14 mouse cellular contexts compared by ENCODE assay signal in the genomic region with DNA sequence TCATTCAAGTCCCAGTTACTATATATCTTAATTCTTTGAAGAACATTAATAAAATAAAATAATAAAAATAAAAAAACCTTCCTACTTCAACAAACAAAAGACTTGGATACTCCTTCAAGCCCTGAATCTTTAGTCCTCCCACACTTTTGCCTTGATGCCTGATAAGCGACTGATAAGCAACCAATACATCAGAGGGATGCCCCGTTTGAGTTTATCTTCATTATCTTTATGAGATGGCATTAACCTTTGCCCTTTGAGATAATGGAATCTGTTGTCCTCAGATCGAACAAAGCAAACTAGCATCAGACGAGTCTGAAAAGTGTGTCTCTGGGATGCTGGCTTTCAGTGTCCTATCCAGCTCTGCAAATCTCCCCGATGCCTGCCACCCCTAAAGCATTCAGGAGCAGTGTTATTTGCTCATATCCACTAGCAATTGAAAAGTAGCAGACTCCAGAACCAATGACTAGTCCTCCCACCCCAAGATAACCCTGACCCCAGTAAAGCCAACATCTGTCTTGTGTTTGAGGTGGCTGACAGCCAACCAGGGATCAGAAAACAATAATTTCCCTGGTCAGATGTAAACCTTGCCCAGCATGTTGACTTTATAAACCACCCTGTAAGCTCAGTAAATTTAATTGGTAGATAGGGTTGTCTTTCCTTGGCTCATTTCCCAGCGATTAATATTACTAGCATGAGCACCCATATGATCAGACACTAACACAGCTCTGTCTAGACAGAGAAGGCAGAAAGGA.
DNase-seq lines count a peak whose midpoint lies in the region; ATAC-seq and TF ChIP-seq lines count a peak whose summit lies in the region.
"Had no signal": no experiment of that assay in that cellular context is flagged by ENCODE, and none has a peak within 500 bp of the region (broad histone marks: within the 10 kb centered on the region; RNA-seq: fewer than 3 reads in every experiment).

No protein-coding gene starts in this region.

- H3K4me1 ChIP-seq in kidney, postnatal 0 days (replicated peaks; ENCODE audit: insufficient read depth, low read length): no peaks in the 10 kb centered on the region
- H3K4me1 ChIP-seq in liver, embryonic 15.5 days (replicated peaks): no peaks in the 10 kb centered on the region
- H3K4me1 ChIP-seq in heart, embryonic 11.5 days (ENCODE audit: control insufficient read depth, insufficient read depth, low read length): peaks cover 2% of the 10 kb centered on the region; the same call in 1 of the 2 replicates
- H3K4me1 ChIP-seq: megakaryocyte, embryonic 14.5 days; neural tube, embryonic 15.5 days had no signal

- H3K9me3 ChIP-seq in kidney, postnatal 0 days (replicated peaks; ENCODE audit: low read length): no peaks in the 10 kb centered on the region
- H3K9me3 ChIP-seq in liver, embryonic 15.5 days (replicated peaks): no peaks in the 10 kb centered on the region
- no peaks in the 10 kb centered on the region for H3K9me3 ChIP-seq in heart, embryonic 11.5 days (replicated peaks; ENCODE audit: control insufficient read depth, low read length)
- H3K9me3 ChIP-seq: neural tube, embryonic 15.5 days had no signal

- no peak overlapping the region for H3K4me2 ChIP-seq in kidney, postnatal 0 days (ENCODE audit: low read length)
- H3K4me2 ChIP-seq in liver, embryonic 15.5 days: no peak overlapping the region
- no peak overlapping the region for H3K4me2 ChIP-seq in heart, embryonic 11.5 days
- H3K4me2 ChIP-seq: neural tube, embryonic 15.5 days had no signal

- no peaks in the 10 kb centered on the region for H3K36me3 ChIP-seq in kidney, postnatal 0 days (ENCODE audit: insufficient read depth, low read length)
- H3K36me3 ChIP-seq in liver, embryonic 15.5 days (replicated peaks): no peaks in the 10 kb centered on the region
- H3K36me3 ChIP-seq in heart, embryonic 11.5 days (ENCODE audit: control insufficient read depth, insufficient read depth, low read length): no peaks in the 10 kb centered on the region
- H3K36me3 ChIP-seq: neural tube, embryonic 15.5 days had no signal

- no peaks in the 10 kb centered on the region for H3K27me3 ChIP-seq in kidney, postnatal 0 days (ENCODE audit: insufficient read depth, low read length)
- H3K27me3 ChIP-seq in liver, embryonic 15.5 days: no peaks in the 10 kb centered on the region
- no peaks in the 10 kb centered on the region for H3K27me3 ChIP-seq in heart, embryonic 11.5 days (ENCODE audit: control insufficient read depth, insufficient read depth, low read length)
- H3K27me3 ChIP-seq: megakaryocyte, embryonic 14.5 days; neural tube, embryonic 15.5 days had no signal

- no peak overlapping the region for H3K4me3 ChIP-seq in kidney, postnatal 0 days (replicated peaks; ENCODE audit: low read depth, low read length)
- H3K4me3 ChIP-seq in liver, embryonic 15.5 days (replicated peaks): no peak overlapping the region
- H3K4me3 ChIP-seq in heart, embryonic 11.5 days (ENCODE audit: low read depth, low read length): no peak overlapping the region
- H3K4me3 ChIP-seq: megakaryocyte, embryonic 14.5 days; neural tube, embryonic 15.5 days had no signal

- TF ChIP-seq CTCF in kidney, postnatal 0 days (IDR thresholded peaks at IDR 0.05; ENCODE audit: low read depth): no peak

- H3K9ac ChIP-seq in kidney, postnatal 0 days (ENCODE audit: low read depth, low read length): no peak overlapping the region
- no peak overlapping the region for H3K9ac ChIP-seq in liver, embryonic 15.5 days
- no peak overlapping the region for H3K9ac ChIP-seq in heart, embryonic 11.5 days (ENCODE audit: low read depth, low read length)
- H3K9ac ChIP-seq: neural tube, embryonic 15.5 days had no signal

- no peak overlapping the region for H3K27ac ChIP-seq in kidney, postnatal 0 days
- H3K27ac ChIP-seq in liver, embryonic 15.5 days (replicated peaks): no peak overlapping the region
- H3K27ac ChIP-seq in heart, embryonic 11.5 days (ENCODE audit: low read depth, low read length): no peak overlapping the region
- H3K27ac ChIP-seq: neural tube, embryonic 15.5 days had no signal

- DNase-seq in kidney, postnatal 0 days (ENCODE audit: low spot score): peak; percentile 34
- no peak for DNase-seq in kidney, adult 18-20 months
- peak; percentile 33 for DNase-seq in MN1 (ENCODE audit: low spot score)
- DNase-seq in embryo, embryonic 9.5 days (ENCODE audit: extremely low spot score): peak; percentile 33
- DNase-seq in thymus, postnatal 25 days: no peak
- no peak for DNase-seq in spleen, postnatal 4 days (ENCODE audit: low spot score in 2 of 2)
- DNase-seq: cerebellum, adult 18-20 months; gastrocnemius, postnatal 14 days; left cerebral cortex, postnatal 4 days had no signal

- 17% methylated on average over 6 of the region's 6 CpGs for WGBS in kidney, postnatal 0 days
- WGBS in liver, embryonic 15.5 days (ENCODE audit: insufficient replicate concordance): 19% methylated on average over 6 of the region's 6 CpGs
- 20% methylated on average over 6 of the region's 6 CpGs for WGBS in heart, embryonic 11.5 days (ENCODE audit: insufficient replicate concordance)

- ATAC-seq in kidney, postnatal 0 days (replicated peaks; ENCODE audit: low FRiP score, low read depth): 0 out of 2 replicates have a peak, but pooled peaks have one; percentile 40
- ATAC-seq in liver, embryonic 15.5 days (ENCODE audit: insufficient read depth): peak; percentile 49; the same call in 1 of the 2 replicates
- ATAC-seq in heart, embryonic 11.5 days (replicated peaks; ENCODE audit: insufficient number of reproducible peaks, low FRiP score, low TSS enrichment): no peak
- ATAC-seq: activated CD4-positive, CD25-positive, alpha-beta regulatory T cell, adult 4 months had no signal

Comparison
In these comparisons a context has a peak if more than half of its experiments do, and no peak if none do; other contexts are left out.
1. DNase-seq: peak in kidney, postnatal 0 days (single experiment), MN1 (single experiment) and embryo, embryonic 9.5 days (single experiment); none in kidney, adult 18-20 months (single experiment), thymus, postnatal 25 days (single experiment) and spleen, postnatal 4 days (0 of 2).